Mouse (Mus musculus) intestine, postnatal 0 days (tissue): ENCODE data around the gene Hltf. TPM values are rescaled to one million over a fixed set of nuclear protein-coding genes. Genes with fewer than 3 reads are reported as not detected.

ENCODE experiments used
- ATAC-seq: fragments of 200-750 bp; cut with Nextera tagmentation; 2 replicates; pipeline ENCODE4 v1.8.0; 2017; ENCODE audit warnings: mild to moderate bottlenecking, moderate TSS enrichment, moderate library complexity
- H3K27ac ChIP-seq: fragments of 300-500 bp; sonication (generic); 2 replicates; pipeline ENCODE4 v1.5.1; 2014; ENCODE audit warnings: mild to moderate bottlenecking, low read depth, low read length, moderate library complexity
- H3K27me3 ChIP-seq: fragments of 300-500 bp; sonication (generic); replicated peaks from 2 replicates; pipeline ENCODE4 v1.6.1; 2014; ENCODE audit warnings: low read length, mixed read lengths; ENCODE audit not compliant: control insufficient read depth, insufficient read depth
- H3K36me3 ChIP-seq: fragments of 300-500 bp; sonication (generic); 2 replicates; pipeline ENCODE4 v1.6.1; 2014; ENCODE audit warnings: mild to moderate bottlenecking, moderate library complexity; ENCODE audit not compliant: control insufficient read depth, insufficient read depth
- H3K4me1 ChIP-seq: fragments of 300-500 bp; sonication (generic); replicated peaks from 2 replicates; pipeline ENCODE4 v1.6.1; 2014; ENCODE audit warnings: antibody characterized with exemption, low read length, mixed read lengths; ENCODE audit not compliant: control insufficient read depth, insufficient read depth
- H3K4me2 ChIP-seq: fragments of 300-500 bp; sonication (generic); replicated peaks from 2 replicates; pipeline ENCODE4 v1.6.1; 2014; ENCODE audit warnings: low read depth, mild to moderate bottlenecking, moderate library complexity
- H3K4me3 ChIP-seq: fragments of 300-500 bp; sonication (generic); 2 replicates; pipeline ENCODE4 v1.5.1; 2014; ENCODE audit warnings: low read depth, low read length
- H3K9ac ChIP-seq: fragments of 300-500 bp; sonication (generic); 2 replicates; pipeline ENCODE4 v1.6.1; 2014; ENCODE audit warnings: mild to moderate bottlenecking, low read depth, low read length
- H3K9me3 ChIP-seq: fragments of 300-500 bp; sonication (generic); 2 replicates; pipeline ENCODE4 v1.6.1; 2016; ENCODE audit warnings: mixed run types; ENCODE audit not compliant: control insufficient read depth
- CTCF ChIP-seq: sonication (generic); IDR thresholded peaks from 2 replicates; pipeline ENCODE4 v1.5.1; 2016; ENCODE audit warnings: low read depth, mild to moderate bottlenecking, control low read depth, antibody characterized with exemption, moderate library complexity
- WGBS: fragments of 180-500 bp; shearing (Covaris S2); extraction: QIAGEN DNeasy Blood & Tissue Kit; methylation state at CpG from one replicate; pipeline ENCODE4 v1.1.7; 2014; 5-methylcytosine and 5-hydroxymethylcytosine counted together
- polyA plus RNA-seq: library from polyadenylated mRNA; unstranded; fragments of >200 nt; fragmentation: Nextera tagmentation; extraction: Ambion mirVana; gene quantifications from 2 replicates; pipeline ENCODE4 v1.2.1, GENCODE M21; 2015

Gene Hltf
- polyA plus RNA-seq, 1 experiment from 2014 or later = 11.1 TPM

- Histone ChIP-seq H3K4me2 (no peak overlapping the region), H3K9ac (no peak overlapping the region), H3K4me3 (no peak overlapping the region), H3K27ac (no peak overlapping the region), H3K9me3 (no peaks in the 10 kb centered on the region), H3K36me3 (peaks cover 28% of the 10 kb centered on the region), H3K27me3 (no peaks in the 10 kb centered on the region), H3K4me1 (no peaks in the 10 kb centered on the region)
- WGBS = 84% methylated on average over 7 of the region's 7 CpGs
- ATAC-seq = no peak
- TF ChIP-seq CTCF = no peak
Measured at GRCm38 (mm10) chr3:20146884-20147395, 89.3 kb downstream of the Hltf start.

GRCm38 (mm10) chr3:20147647-20148046 is 90.0 kb downstream of the Hltf start:
- TF ChIP-seq CTCF = no peak
- H3K36me3 ChIP-seq = peaks cover 28% of the 10 kb centered on the region
- no peak overlapping the region for H3K27ac ChIP-seq
- no peak overlapping the region for H3K4me3 ChIP-seq
- H3K4me1 ChIP-seq = no peaks in the 10 kb centered on the region
- H3K4me2 ChIP-seq = no peak overlapping the region
- ATAC-seq = no peak
- 93% methylated on average over 5 of the region's 5 CpGs for WGBS
- H3K9ac ChIP-seq = no peak overlapping the region
- no peaks in the 10 kb centered on the region for H3K27me3 ChIP-seq
- H3K9me3 ChIP-seq = no peaks in the 10 kb centered on the region

- H3K4me2 ChIP-seq = no peak overlapping the region
- H3K9me3 ChIP-seq = no peaks in the 10 kb centered on the region
- H3K4me3 ChIP-seq = no peak overlapping the region
- H3K27ac ChIP-seq = no peak overlapping the region
- WGBS = 78% methylated on average over 2 of the region's 2 CpGs
- TF ChIP-seq CTCF = no peak
- ATAC-seq = no peak
- H3K9ac ChIP-seq = no peak overlapping the region
- H3K4me1 ChIP-seq = 0 out of 2 replicates have a peak, but pooled peaks cover 4% of the 10 kb centered on the region
- H3K36me3 ChIP-seq = peaks cover 28% of the 10 kb centered on the region
- H3K27me3 ChIP-seq = no peaks in the 10 kb centered on the region
Measured at GRCm38 (mm10) chr3:20150511-20150910, 92.9 kb downstream of the Hltf start.

GRCm38 (mm10) chr3:20151651-20152050 is 94.0 kb downstream of the Hltf start:
- 91% methylated on average over 3 of the region's 3 CpGs for WGBS
- TF ChIP-seq CTCF = no peak
- no peak overlapping the region for H3K4me3 ChIP-seq

GRCm38 (mm10) chr3:20154531-20155367 is 97.1 kb downstream of the Hltf start, which contains the start of gene Gyg:
Gene Gyg (minus strand): TSS chr3:20155317.
- WGBS = under 1% methylated on average over 63 of the region's 73 CpGs
- 0 out of 2 replicates have a peak, but pooled peaks cover 10% of the 10 kb centered on the region for H3K36me3 ChIP-seq
- ATAC-seq = peak; percentile 93

More at GRCm38 (mm10) chr3:20151651-20152050, 94.0 kb downstream of the Hltf start:
- Histone ChIP-seq H3K27ac (no peak overlapping the region), H3K4me1 (0 out of 2 replicates have a peak, but pooled peaks cover 4% of the 10 kb centered on the region), H3K9me3 (no peaks in the 10 kb centered on the region), H3K4me2 (no peak overlapping the region), H3K27me3 (no peaks in the 10 kb centered on the region), H3K9ac (no peak overlapping the region), H3K36me3 (peaks cover 24% of the 10 kb centered on the region)
- ATAC-seq = no peak

GRCm38 (mm10) chr3:20155476-20155875 is 97.9 kb downstream of the Hltf start:
- Histone ChIP-seq H3K36me3 (0 out of 2 replicates have a peak, but pooled peaks cover 5% of the 10 kb centered on the region), H3K27ac (no peak overlapping the region), H3K4me3 (peak overlapping the region; percentile 73), H3K4me1 (0 out of 2 replicates have a peak, but pooled peaks cover 4% of the 10 kb centered on the region), H3K9ac (no peak overlapping the region), H3K27me3 (no peaks in the 10 kb centered on the region), H3K4me2 (peak overlapping the region; percentile 87), H3K9me3 (0 out of 2 replicates have a peak, but pooled peaks cover 3% of the 10 kb centered on the region)
- WGBS = 83% methylated on average over 6 of the region's 6 CpGs
- ATAC-seq = no peak
- no peak for TF ChIP-seq CTCF

More at GRCm38 (mm10) chr3:20154531-20155367, 97.1 kb downstream of the Hltf start, which contains the start of gene Gyg:
- Histone ChIP-seq H3K9me3 (0 out of 2 replicates have a peak, but pooled peaks cover 3% of the 10 kb centered on the region), H3K27ac (peak within 1 kb of the TSS; percentile 78), H3K4me1 (0 out of 2 replicates have a peak, but pooled peaks cover 4% of the 10 kb centered on the region), H3K4me3 (peak within 1 kb of the TSS; percentile 73), H3K4me2 (peak within 1 kb of the TSS; percentile 87), H3K27me3 (no peaks in the 10 kb centered on the region), H3K9ac (peak within 1 kb of the TSS; percentile 93)
- peak; percentile 36 for TF ChIP-seq CTCF
